Mouse (Mus musculus): ENCODE measurements at regions not wholly inside any gene's neighbourhood (a gene's known extent, or its start where the extent isn't known, plus 50 kb on each side); places are given as distances from the start of the nearest gene placed in this dataset.
"Not testable (repeated sequence)": the region's sequence is repeated elsewhere in the genome, so short reads cannot be mapped to it uniquely, and the experiment has no call there.

DNA sequence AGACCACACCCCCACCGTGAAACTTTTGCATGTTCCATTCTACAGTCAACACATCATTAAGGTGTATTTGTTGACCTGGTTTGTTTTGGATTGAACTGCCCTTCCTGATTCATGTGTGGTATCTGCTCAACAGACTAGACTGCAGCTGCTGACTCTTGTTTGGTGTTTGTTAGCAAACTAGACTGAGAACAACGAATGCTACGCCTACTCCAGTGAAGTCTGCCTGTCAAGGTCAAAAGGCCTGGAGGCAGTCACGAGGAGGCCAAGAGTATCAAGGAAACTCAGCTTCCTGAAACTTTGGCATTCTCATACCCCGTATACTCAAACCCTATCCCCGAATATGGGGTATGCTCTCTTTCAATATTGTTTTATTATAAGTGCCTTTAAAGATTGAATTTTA is 194.2 kb upstream of the Spin1 start:
- 87% methylated on average over 6 of the region's 6 CpGs for WGBS
- not testable (repeated sequence) for H3K4me2 ChIP-seq (ENCODE audit: low read depth, low read length, poor library complexity, severe bottlenecking); H3K4me3 ChIP-seq (ENCODE audit: low read depth, low read length); H3K9me3 ChIP-seq (ENCODE audit: low read length); H3K9ac ChIP-seq (replicated peaks; ENCODE audit: low read length, poor library complexity, severe bottlenecking); H3K27ac ChIP-seq (ENCODE audit: low read depth, low read length); DNase-seq (ENCODE audit: low spot score); ATAC-seq (ENCODE audit: low FRiP score); H3K4me1 ChIP-seq (ENCODE audit: insufficient read depth, low read length); H3K36me3 ChIP-seq (ENCODE audit: insufficient read depth, low read length); H3K27me3 ChIP-seq (ENCODE audit: insufficient read depth, low read length)

DNA sequence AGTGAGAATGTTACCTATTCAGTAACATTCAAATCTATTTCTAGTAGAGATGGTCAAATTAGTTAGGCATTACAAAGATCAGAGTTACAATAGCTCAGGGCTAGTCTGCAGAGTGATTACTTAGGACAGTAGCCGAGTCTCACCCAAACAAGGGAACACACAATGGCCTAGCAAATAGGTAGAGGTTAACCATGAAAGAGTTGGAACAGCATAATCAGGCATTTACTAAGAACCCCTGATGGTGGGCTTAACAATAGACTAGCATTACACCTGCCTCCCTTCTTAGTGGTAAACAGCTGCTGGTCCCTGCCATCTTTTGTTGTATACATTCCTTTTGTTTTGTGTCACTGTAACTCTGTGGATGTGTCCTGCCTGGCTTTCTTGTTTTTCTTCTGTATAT is 193.8 kb upstream of the Spin1 start:
- 74% methylated on average over 1 of the region's 1 CpGs for WGBS
- no peaks in the 10 kb centered on the region for H3K9me3 ChIP-seq (ENCODE audit: low read length)

DNA sequence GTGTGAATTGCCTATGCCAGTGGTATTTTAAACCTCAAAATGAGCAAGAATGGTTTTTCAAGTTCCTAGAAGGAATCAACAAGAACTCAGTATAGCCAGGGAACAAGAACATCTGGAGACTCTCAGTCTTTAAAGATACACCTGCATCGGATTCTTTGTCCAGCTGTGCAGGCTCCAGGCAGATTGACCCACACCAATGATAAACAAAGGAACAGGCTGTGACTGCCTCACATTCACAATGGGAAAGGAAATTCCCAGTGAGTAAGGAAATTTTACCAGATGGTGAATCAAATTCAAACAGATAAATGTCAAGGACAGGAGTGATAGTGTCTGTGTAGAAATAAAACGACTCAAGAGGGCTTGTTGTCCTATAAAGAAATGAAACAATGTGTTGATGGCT is 187.9 kb upstream of the Spin1 start:
- not testable (repeated sequence) for H3K9ac ChIP-seq (replicated peaks; ENCODE audit: low read length, poor library complexity, severe bottlenecking); ATAC-seq (ENCODE audit: low FRiP score); H3K36me3 ChIP-seq (ENCODE audit: insufficient read depth, low read length); DNase-seq (ENCODE audit: low spot score); H3K4me3 ChIP-seq (ENCODE audit: low read depth, low read length); H3K4me2 ChIP-seq (ENCODE audit: low read depth, low read length, poor library complexity, severe bottlenecking); H3K27ac ChIP-seq (ENCODE audit: low read depth, low read length); H3K4me1 ChIP-seq (ENCODE audit: insufficient read depth, low read length); H3K27me3 ChIP-seq (ENCODE audit: insufficient read depth, low read length); H3K9me3 ChIP-seq (ENCODE audit: low read length)
- WGBS, result 67% methylated on average over 2 of the region's 2 CpGs

More for the DNA sequence above, 193.8 kb upstream of the Spin1 start:
- no peak overlapping the region for H3K9ac ChIP-seq (replicated peaks; ENCODE audit: low read length, poor library complexity, severe bottlenecking)
- TF ChIP-seq CTCF (IDR thresholded peaks at IDR 0.05), result no peak
- ATAC-seq (ENCODE audit: low FRiP score), result no peak
- no peak for DNase-seq (ENCODE audit: low spot score)
- no peak overlapping the region for H3K4me2 ChIP-seq (ENCODE audit: low read depth, low read length, poor library complexity, severe bottlenecking)
- H3K4me3 ChIP-seq (ENCODE audit: low read depth, low read length), result no peak overlapping the region
- H3K27me3 ChIP-seq (ENCODE audit: insufficient read depth, low read length), result no peaks in the 10 kb centered on the region
- H3K27ac ChIP-seq (ENCODE audit: low read depth, low read length), result no peak overlapping the region
- H3K36me3 ChIP-seq (ENCODE audit: insufficient read depth, low read length), result no peaks in the 10 kb centered on the region
- no peaks in the 10 kb centered on the region for H3K4me1 ChIP-seq (ENCODE audit: insufficient read depth, low read length)

DNA sequence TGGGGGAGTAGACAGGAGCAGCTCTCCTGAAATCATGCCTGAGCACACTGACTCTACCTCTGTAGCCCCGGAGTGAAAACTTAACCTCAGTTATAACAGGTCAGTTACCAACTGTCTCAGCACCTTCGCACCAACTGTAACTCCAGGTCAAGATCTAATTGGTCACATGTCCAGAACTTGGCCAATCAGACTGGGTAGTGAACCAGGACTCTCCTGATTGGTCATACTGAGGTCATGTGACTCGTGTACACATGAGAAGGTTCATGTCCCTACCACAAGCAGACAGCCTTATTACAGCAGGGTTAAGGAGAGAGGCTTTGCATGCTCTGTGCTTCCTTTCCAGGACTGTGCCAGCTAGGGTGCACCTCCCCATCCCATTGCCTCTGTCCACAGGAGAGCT is 166.7 kb upstream of the Spin1 start:
- not testable (repeated sequence) for H3K4me3 ChIP-seq (ENCODE audit: low read depth, low read length); H3K27me3 ChIP-seq (ENCODE audit: insufficient read depth, low read length); H3K4me1 ChIP-seq (ENCODE audit: insufficient read depth, low read length); DNase-seq (ENCODE audit: low spot score); H3K9me3 ChIP-seq (ENCODE audit: low read length); H3K9ac ChIP-seq (replicated peaks; ENCODE audit: low read length, poor library complexity, severe bottlenecking); H3K36me3 ChIP-seq (ENCODE audit: insufficient read depth, low read length); H3K27ac ChIP-seq (ENCODE audit: low read depth, low read length); H3K4me2 ChIP-seq (ENCODE audit: low read depth, low read length, poor library complexity, severe bottlenecking); ATAC-seq (ENCODE audit: low FRiP score)
- WGBS, result 89% methylated on average over 3 of the region's 3 CpGs

- no peak overlapping the region for H3K4me3 ChIP-seq (ENCODE audit: low read depth, low read length)
- ATAC-seq (ENCODE audit: low FRiP score) (no peak), DNase-seq (ENCODE audit: low spot score) (no peak)
- H3K9ac ChIP-seq (replicated peaks; ENCODE audit: low read length, poor library complexity, severe bottlenecking), result no peak overlapping the region
- 63% methylated on average over 3 of the region's 3 CpGs for WGBS
- H3K4me1 ChIP-seq (ENCODE audit: insufficient read depth, low read length), result no peaks in the 10 kb centered on the region
- no peak overlapping the region for H3K27ac ChIP-seq (ENCODE audit: low read depth, low read length)
- H3K9me3 ChIP-seq (ENCODE audit: low read length), result no peaks in the 10 kb centered on the region
- H3K27me3 ChIP-seq (ENCODE audit: insufficient read depth, low read length), result no peaks in the 10 kb centered on the region
- H3K36me3 ChIP-seq (ENCODE audit: insufficient read depth, low read length), result no peaks in the 10 kb centered on the region
- no peak for TF ChIP-seq CTCF (IDR thresholded peaks at IDR 0.05)
- no peak overlapping the region for H3K4me2 ChIP-seq (ENCODE audit: low read depth, low read length, poor library complexity, severe bottlenecking)
These were observed 158.1 kb upstream of the Spin1 start for GRCm38 (mm10) chr13:50942561-50942960.

DNA sequence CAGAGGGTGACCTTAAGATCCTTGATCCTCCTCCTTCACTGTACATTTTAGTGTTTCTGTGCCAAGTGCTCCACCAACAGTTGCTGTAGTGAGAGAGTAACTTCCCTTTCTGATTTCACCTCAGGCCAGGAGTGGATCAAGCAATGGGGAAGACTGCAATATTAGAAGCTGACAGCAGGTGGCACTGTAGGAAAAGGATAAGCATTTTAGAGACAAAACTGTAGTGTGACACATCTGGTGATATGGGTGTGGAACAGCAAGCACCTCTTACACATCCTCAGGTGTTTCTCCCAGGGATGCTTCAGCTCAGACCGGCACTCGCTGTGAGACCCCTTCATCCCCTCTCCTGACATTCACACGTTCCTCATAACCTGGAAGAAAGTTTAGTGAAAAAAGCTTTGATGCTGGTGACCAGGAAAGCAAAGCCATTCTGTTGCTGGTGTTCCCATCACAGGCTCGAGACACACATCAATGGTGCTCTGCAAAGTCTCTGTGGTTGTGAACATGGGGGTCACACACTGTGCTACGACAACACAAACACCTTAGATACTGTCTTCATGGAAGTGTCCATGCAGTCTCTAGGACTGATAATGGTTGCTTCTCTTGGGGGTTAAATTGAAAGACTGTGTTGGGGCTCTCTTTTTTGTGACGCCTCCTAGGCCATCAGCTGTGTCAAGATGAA is 151.0 kb upstream of the Spin1 start:
- no peak overlapping the region for H3K4me2 ChIP-seq (ENCODE audit: low read depth, low read length, poor library complexity, severe bottlenecking)
- no peaks in the 10 kb centered on the region for H3K4me1 ChIP-seq (ENCODE audit: insufficient read depth, low read length)
- no peak overlapping the region for H3K9ac ChIP-seq (replicated peaks; ENCODE audit: low read length, poor library complexity, severe bottlenecking)
- peak; percentile 56 for ATAC-seq (ENCODE audit: low FRiP score)
- H3K27me3 ChIP-seq (ENCODE audit: insufficient read depth, low read length), result no peaks in the 10 kb centered on the region
- H3K27ac ChIP-seq (ENCODE audit: low read depth, low read length), result no peak overlapping the region
- WGBS, result 42% methylated on average over 6 of the region's 6 CpGs
- H3K9me3 ChIP-seq (ENCODE audit: low read length), result no peaks in the 10 kb centered on the region
- H3K36me3 ChIP-seq (ENCODE audit: insufficient read depth, low read length), result no peaks in the 10 kb centered on the region
- DNase-seq (ENCODE audit: low spot score), result peak; percentile 88
- no peak overlapping the region for H3K4me3 ChIP-seq (ENCODE audit: low read depth, low read length)
- TF ChIP-seq CTCF (IDR thresholded peaks at IDR 0.05), result peak; percentile 98
